In the genomic region with DNA sequence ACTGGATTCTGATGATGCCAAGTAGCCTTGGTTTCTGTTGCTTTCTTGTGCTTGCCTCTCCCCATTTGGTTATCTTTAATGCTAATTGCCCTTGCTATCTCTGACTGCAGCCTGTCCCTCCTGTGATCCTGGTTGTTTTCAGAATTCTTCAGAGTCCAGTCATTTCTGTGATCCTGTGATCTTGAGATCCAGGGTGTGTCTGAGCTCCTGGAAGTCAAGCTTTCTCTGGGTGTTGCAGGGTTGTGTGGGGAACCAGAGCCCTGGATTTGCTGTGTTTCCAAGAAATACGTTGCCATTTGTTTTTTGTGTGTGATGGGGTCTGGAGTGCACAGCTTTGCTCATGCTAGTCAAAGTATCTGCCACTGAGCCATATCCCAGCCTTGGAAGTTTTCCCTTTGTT, we compare ENCODE assay signal across 31 mouse cellular contexts.
"Had no signal": no experiment of that assay in that cellular context is flagged by ENCODE, and none has a peak within 500 bp of the region (broad histone marks: within the 10 kb centered on the region; RNA-seq: fewer than 3 reads in every experiment).

No protein-coding gene starts in this region.

- H3K4me2 ChIP-seq: limb, embryonic 12.5 days; limb, embryonic 13.5 days; limb, embryonic 15.5 days; liver, embryonic 11.5 days; liver, embryonic 12.5 days; liver, embryonic 13.5 days; liver, embryonic 15.5 days; lung, embryonic 14.5 days; lung, embryonic 15.5 days; midbrain, embryonic 12.5 days; midbrain, embryonic 15.5 days; neural tube, embryonic 12.5 days; neural tube, embryonic 13.5 days had no signal

- H3K36me3 ChIP-seq: limb, embryonic 10.5 days; limb, embryonic 12.5 days; limb, embryonic 13.5 days; limb, embryonic 15.5 days; liver, embryonic 12.5 days; liver, embryonic 13.5 days; liver, embryonic 15.5 days; lung, embryonic 15.5 days; midbrain, embryonic 10.5 days; midbrain, embryonic 12.5 days; midbrain, embryonic 15.5 days had no signal

- H3K27me3 ChIP-seq: limb, embryonic 12.5 days; limb, embryonic 13.5 days; limb, embryonic 15.5 days; liver, embryonic 12.5 days; liver, embryonic 13.5 days; liver, embryonic 15.5 days; lung, embryonic 15.5 days; midbrain, embryonic 12.5 days; midbrain, embryonic 15.5 days; neural tube, embryonic 12.5 days; neural tube, embryonic 13.5 days had no signal

- ATAC-seq: liver, embryonic 12.5 days; liver, postnatal 0 days; lung, postnatal 0 days; midbrain, embryonic 15.5 days; midbrain, embryonic 16.5 days had no signal

- H3K27ac ChIP-seq: limb, embryonic 10.5 days; limb, embryonic 12.5 days; limb, embryonic 13.5 days; limb, embryonic 15.5 days; liver, embryonic 12.5 days; liver, embryonic 13.5 days; liver, embryonic 14.5 days; liver, embryonic 15.5 days; lung, embryonic 15.5 days; macrophage; midbrain, embryonic 10.5 days; midbrain, embryonic 12.5 days; midbrain, embryonic 15.5 days; neural tube, embryonic 12.5 days; neural tube, embryonic 13.5 days had no signal

- H3K4me1 ChIP-seq: limb, embryonic 10.5 days; limb, embryonic 12.5 days; limb, embryonic 13.5 days; limb, embryonic 15.5 days; liver, embryonic 12.5 days; liver, embryonic 13.5 days; liver, embryonic 15.5 days; lung, embryonic 15.5 days; megakaryocyte, embryonic 14.5 days; midbrain, embryonic 10.5 days; midbrain, embryonic 12.5 days; midbrain, embryonic 15.5 days; neural tube, embryonic 12.5 days; neural tube, embryonic 13.5 days had no signal

- H3K9me3 ChIP-seq: limb, embryonic 10.5 days; limb, embryonic 12.5 days; limb, embryonic 13.5 days; limb, embryonic 15.5 days; liver, embryonic 12.5 days; liver, embryonic 13.5 days; liver, embryonic 15.5 days; lung, embryonic 15.5 days; midbrain, embryonic 10.5 days; midbrain, embryonic 12.5 days; midbrain, embryonic 15.5 days; neural tube, embryonic 12.5 days; neural tube, embryonic 13.5 days had no signal

- DNase-seq: left cerebral cortex, postnatal 4 days; liver; liver, embryonic 13.5 days; liver, postnatal 0 days; lung, adult 18-20 months; lung, adult 2 months; lung, embryonic 14.5 days; lung, postnatal 10 days; lung, postnatal 14 days; lung, postnatal 36 days; lung, postnatal 4 days; midbrain, embryonic 14.5 days had no signal

- H3K9ac ChIP-seq: limb, embryonic 12.5 days; limb, embryonic 13.5 days; limb, embryonic 15.5 days; liver, embryonic 12.5 days; liver, embryonic 13.5 days; liver, embryonic 14.5 days; liver, embryonic 15.5 days; liver, postnatal 0 days; lung, embryonic 14.5 days; lung, embryonic 15.5 days; midbrain, embryonic 12.5 days; midbrain, embryonic 15.5 days; neural tube, embryonic 12.5 days; neural tube, embryonic 13.5 days had no signal

- H3K4me3 ChIP-seq: limb, embryonic 10.5 days; limb, embryonic 12.5 days; limb, embryonic 13.5 days; limb, embryonic 15.5 days; liver, embryonic 12.5 days; liver, embryonic 13.5 days; liver, embryonic 15.5 days; lung, embryonic 15.5 days; megakaryocyte, embryonic 14.5 days; midbrain, embryonic 10.5 days; midbrain, embryonic 12.5 days; midbrain, embryonic 15.5 days; myocyte; neural tube, embryonic 12.5 days; neural tube, embryonic 13.5 days had no signal
